Mouse (Mus musculus): ENCODE results near the gene Pde4b.

GRCm38 (mm10) chr4:102406848-102407247 is 319.5 kb downstream of the Pde4b start:
- TF ChIP-seq POLR2A (IDR thresholded peaks at IDR 0.05; ENCODE audit: control insufficient read depth, low read depth, low read length) (no peak), CTCF (IDR thresholded peaks at IDR 0.05; ENCODE audit: control insufficient read depth, insufficient read depth, insufficient replicate concordance, low read depth, low read length) (no peak)

All from testis, adult 2 months (tissue).